Comparison of ENCODE assay signal across 8 mouse cellular contexts in the genomic region with DNA sequence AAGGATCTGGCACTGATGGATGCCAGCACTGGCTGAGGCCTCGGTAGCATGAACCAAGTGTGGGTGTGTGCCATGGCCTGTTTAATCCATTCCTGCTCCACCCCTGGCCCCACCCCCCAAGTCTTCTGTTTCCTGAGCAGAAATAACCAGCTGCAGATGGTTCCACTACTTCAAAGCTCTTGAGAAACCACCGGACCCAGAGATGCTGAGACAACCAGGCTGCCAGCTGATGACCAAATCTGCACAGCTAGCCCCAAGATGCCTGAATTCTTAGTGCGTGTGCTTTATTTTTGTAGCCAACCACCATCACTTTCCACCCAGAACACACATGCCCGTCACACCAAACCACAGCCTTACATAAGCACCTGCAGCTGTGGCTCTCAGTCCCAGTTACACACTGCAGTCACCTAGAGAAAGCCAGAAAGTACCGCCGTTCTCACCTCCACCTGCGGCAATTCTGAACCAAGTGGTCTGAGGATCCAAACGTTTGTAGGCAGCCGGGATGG. TPM values are rescaled to one million over a fixed set of nuclear protein-coding genes. Genes with fewer than 3 reads are reported as not detected.
DNase-seq lines count a peak whose midpoint lies in the region; ATAC-seq and TF ChIP-seq lines count a peak whose summit lies in the region.

No protein-coding gene starts in this region.

- no peak for TF ChIP-seq POLR2A in lung, adult 2 months (IDR thresholded peaks at IDR 0.05; ENCODE audit: borderline replicate concordance, extremely low read depth, low read depth, low read length)
- TF ChIP-seq POLR2A in thymus, adult 2 months (IDR thresholded peaks at IDR 0.05; ENCODE audit: control insufficient read depth, extremely low read depth, insufficient read depth, low read length, poor library complexity), result 0 out of 2 replicates have a peak, but pooled peaks have one; percentile 23

- no peak overlapping the region for H3K27ac ChIP-seq in lung, embryonic 14.5 days (ENCODE audit: low read depth)
- H3K27ac ChIP-seq in liver, postnatal 0 days (ENCODE audit: low read depth), result peak overlapping the region; percentile 77
- H3K27ac ChIP-seq in thymus, adult 2 months (ENCODE audit: control insufficient read depth, insufficient read depth, low read length), result peak overlapping the region; percentile 94
- H3K27ac ChIP-seq in midbrain, embryonic 16.5 days (ENCODE audit: low read length), result no peak overlapping the region
- H3K27ac ChIP-seq in hindbrain, embryonic 12.5 days, result no peak overlapping the region

- peak; percentile 38 for DNase-seq in adrenal gland, postnatal 10 days
- no peak for DNase-seq in adrenal gland, postnatal 25 days
- peak; percentile 30 for DNase-seq in lung, embryonic 14.5 days
- DNase-seq in lung, adult 2 months, result no peak
- peak; percentile 64 for DNase-seq in liver, postnatal 0 days
- DNase-seq in thymus, adult 2 months, result peak; percentile 74

- H3K9me3 ChIP-seq in lung, embryonic 14.5 days (ENCODE audit: low read depth, low read length), result no peaks in the 10 kb centered on the region
- H3K9me3 ChIP-seq in liver, postnatal 0 days (ENCODE audit: low read length), result no peaks in the 10 kb centered on the region
- H3K9me3 ChIP-seq in midbrain, embryonic 16.5 days (replicated peaks; ENCODE audit: control insufficient read depth, low read length, poor library complexity, severe bottlenecking), result no peaks in the 10 kb centered on the region
- no peaks in the 10 kb centered on the region for H3K9me3 ChIP-seq in hindbrain, embryonic 12.5 days (replicated peaks)

- TF ChIP-seq EP300 in liver, postnatal 0 days (IDR thresholded peaks at IDR 0.05; ENCODE audit: low read depth), result no peak

- no peak for ATAC-seq in lung, embryonic 14.5 days (ENCODE audit: insufficient read depth)
- peak; percentile 38; the same call in 1 of the 2 replicates for ATAC-seq in liver, postnatal 0 days
- no peak for ATAC-seq in midbrain, embryonic 16.5 days
- ATAC-seq in hindbrain, embryonic 12.5 days (ENCODE audit: low FRiP score), result no peak

- TF ChIP-seq CTCF in lung, embryonic 14.5 days (IDR thresholded peaks at IDR 0.05; ENCODE audit: low read depth), result no peak
- TF ChIP-seq CTCF in lung, adult 2 months (IDR thresholded peaks at IDR 0.05; ENCODE audit: insufficient read depth, low read length), result no peak
- TF ChIP-seq CTCF in liver, postnatal 0 days (IDR thresholded peaks at IDR 0.05; ENCODE audit: low read depth), result no peak
- TF ChIP-seq CTCF in thymus, adult 2 months (IDR thresholded peaks at IDR 0.05; ENCODE audit: borderline replicate concordance, control insufficient read depth, extremely low read depth, insufficient read depth, low read length, poor library complexity), result no peak

- H3K4me1 ChIP-seq in lung, embryonic 14.5 days (ENCODE audit: insufficient read depth), result peaks cover 33% of the 10 kb centered on the region
- peaks cover 13% of the 10 kb centered on the region for H3K4me1 ChIP-seq in lung, adult 2 months (ENCODE audit: control insufficient read depth, insufficient read depth, low read length)
- H3K4me1 ChIP-seq in liver, postnatal 0 days (ENCODE audit: insufficient read depth), result peaks cover 58% of the 10 kb centered on the region
- peaks cover 94% of the 10 kb centered on the region for H3K4me1 ChIP-seq in thymus, adult 2 months (replicated peaks; ENCODE audit: control insufficient read depth, insufficient read depth, low read length)
- H3K4me1 ChIP-seq in midbrain, embryonic 16.5 days (ENCODE audit: control insufficient read depth, insufficient read depth, low read length), result no peaks in the 10 kb centered on the region; the same call in 1 of the 2 replicates
- peaks cover 43% of the 10 kb centered on the region for H3K4me1 ChIP-seq in hindbrain, embryonic 12.5 days

- H3K9ac ChIP-seq in lung, embryonic 14.5 days, result no peak overlapping the region
- no peak overlapping the region for H3K9ac ChIP-seq in liver, postnatal 0 days (replicated peaks)
- H3K9ac ChIP-seq in midbrain, embryonic 16.5 days (ENCODE audit: low read depth, low read length), result no peak overlapping the region
- no peak overlapping the region for H3K9ac ChIP-seq in hindbrain, embryonic 12.5 days

- H3K36me3 ChIP-seq in lung, embryonic 14.5 days (ENCODE audit: insufficient read depth), result peaks cover 10% of the 10 kb centered on the region; the same call in 1 of the 2 replicates
- H3K36me3 ChIP-seq in liver, postnatal 0 days (replicated peaks; ENCODE audit: insufficient read depth, low read length), result no peaks in the 10 kb centered on the region
- no peaks in the 10 kb centered on the region for H3K36me3 ChIP-seq in thymus, adult 2 months (ENCODE audit: control insufficient read depth, insufficient read depth, low read length)
- no peaks in the 10 kb centered on the region for H3K36me3 ChIP-seq in midbrain, embryonic 16.5 days (ENCODE audit: control insufficient read depth, insufficient read depth, low read length)
- no peaks in the 10 kb centered on the region for H3K36me3 ChIP-seq in hindbrain, embryonic 12.5 days

- H3K4me2 ChIP-seq in lung, embryonic 14.5 days, result no peak overlapping the region
- peak overlapping the region; percentile 55 for H3K4me2 ChIP-seq in liver, postnatal 0 days (ENCODE audit: low read depth, low read length)
- H3K4me2 ChIP-seq in midbrain, embryonic 16.5 days (ENCODE audit: low read length), result no peak overlapping the region
- no peak overlapping the region for H3K4me2 ChIP-seq in hindbrain, embryonic 12.5 days (replicated peaks)

- H3K27me3 ChIP-seq in lung, embryonic 14.5 days (ENCODE audit: insufficient read depth, low read length), result no peaks in the 10 kb centered on the region
- H3K27me3 ChIP-seq in liver, postnatal 0 days (ENCODE audit: insufficient read depth, low read length), result no peaks in the 10 kb centered on the region
- no peaks in the 10 kb centered on the region for H3K27me3 ChIP-seq in thymus, adult 2 months (ENCODE audit: control insufficient read depth, insufficient read depth, low read length)
- H3K27me3 ChIP-seq in midbrain, embryonic 16.5 days (ENCODE audit: control insufficient read depth, insufficient read depth, low read depth, low read length), result no peaks in the 10 kb centered on the region
- no peaks in the 10 kb centered on the region for H3K27me3 ChIP-seq in hindbrain, embryonic 12.5 days

- 69% methylated on average over 9 of the region's 9 CpGs for WGBS in lung, embryonic 14.5 days
- 53% methylated on average over 9 of the region's 9 CpGs for WGBS in lung, adult 2 months
- 47% methylated on average over 9 of the region's 9 CpGs for WGBS in liver, postnatal 0 days (ENCODE audit: insufficient replicate concordance)
- WGBS in thymus, adult 2 months, result 2% methylated on average over 9 of the region's 9 CpGs
- WGBS in midbrain, embryonic 16.5 days, result 84% methylated on average over 9 of the region's 9 CpGs
- WGBS in hindbrain, embryonic 12.5 days, result 78% methylated on average over 9 of the region's 9 CpGs

- no peak overlapping the region for H3K4me3 ChIP-seq in lung, embryonic 14.5 days (ENCODE audit: low read depth, low read length)
- H3K4me3 ChIP-seq in lung, adult 2 months (replicated peaks; ENCODE audit: extremely low read depth, low read depth, low read length), result no peak overlapping the region
- no peak overlapping the region; the same call in 1 of the 2 replicates for H3K4me3 ChIP-seq in liver, postnatal 0 days (ENCODE audit: low read depth, low read length)
- peak overlapping the region; percentile 6; the same call in 1 of the 2 replicates for H3K4me3 ChIP-seq in thymus, adult 2 months (ENCODE audit: control insufficient read depth, insufficient read depth, low read length)
- H3K4me3 ChIP-seq in midbrain, embryonic 16.5 days (ENCODE audit: low read depth, low read length), result no peak overlapping the region
- no peak overlapping the region for H3K4me3 ChIP-seq in hindbrain, embryonic 12.5 days

RNA-seq across cellular contexts. Expression of gene Smad3, which starts 20.3 kb away (rescaled TPM):
- 10 to 100 TPM; 24.4 to 31.8 TPM for total RNA-seq in adrenal gland, postnatal 10 days (2021)
- total RNA-seq in adrenal gland, postnatal 25 days (2021), result 36.2 and 46.0 TPM in 2 replicates
- polyA plus RNA-seq in lung, embryonic 14.5 days (2014; fragmentation: Nextera tagmentation; extraction: Ambion mirVana), result 16.1 and 16.4 TPM in 2 replicates
- 34.6 and 41.0 TPM in 2 replicates for polyA plus RNA-seq in lung, adult 2 months (2012; rRNA removed)
- polyA plus RNA-seq in liver, postnatal 0 days (2015; fragmentation: Nextera tagmentation; extraction: Ambion mirVana), result 1.9 and 2.1 TPM in 2 replicates
- 63.4 and 70.9 TPM in 2 replicates for polyA plus RNA-seq in thymus, adult 2 months (2012; rRNA removed)
- polyA plus RNA-seq in midbrain, embryonic 16.5 days (2015; fragmentation: Nextera tagmentation; extraction: Ambion mirVana), result 5.7 and 6.1 TPM in 2 replicates
- polyA plus RNA-seq in hindbrain, embryonic 12.5 days (2016; fragmentation: Nextera tagmentation; extraction: Ambion mirVana), result 24.1 and 25.4 TPM in 2 replicates

Comparison
In these comparisons a context has a peak if more than half of its experiments do, and no peak if none do; other contexts are left out.
1. DNase-seq: peak in adrenal gland, postnatal 10 days (single experiment), lung, embryonic 14.5 days (single experiment), liver, postnatal 0 days (single experiment) and thymus, adult 2 months (single experiment); none in adrenal gland, postnatal 25 days (single experiment) and lung, adult 2 months (single experiment).
2. H3K27ac ChIP-seq: peak in liver, postnatal 0 days (single experiment) and thymus, adult 2 months (single experiment); none in lung, embryonic 14.5 days (single experiment), midbrain, embryonic 16.5 days (single experiment) and hindbrain, embryonic 12.5 days (single experiment).